Mouse (Mus musculus) right cerebral cortex, adult 2 months (tissue): ENCODE data around the gene 1700001L19Rik.

Experiments
- DNase-seq, 2 experiments: peaks; one replicate each; pipeline ENCODE4 v3.0.0; 2021 to 2022; ENCODE audit warnings: low spot score in 2 of 2

Gene 1700001L19Rik

DNA sequence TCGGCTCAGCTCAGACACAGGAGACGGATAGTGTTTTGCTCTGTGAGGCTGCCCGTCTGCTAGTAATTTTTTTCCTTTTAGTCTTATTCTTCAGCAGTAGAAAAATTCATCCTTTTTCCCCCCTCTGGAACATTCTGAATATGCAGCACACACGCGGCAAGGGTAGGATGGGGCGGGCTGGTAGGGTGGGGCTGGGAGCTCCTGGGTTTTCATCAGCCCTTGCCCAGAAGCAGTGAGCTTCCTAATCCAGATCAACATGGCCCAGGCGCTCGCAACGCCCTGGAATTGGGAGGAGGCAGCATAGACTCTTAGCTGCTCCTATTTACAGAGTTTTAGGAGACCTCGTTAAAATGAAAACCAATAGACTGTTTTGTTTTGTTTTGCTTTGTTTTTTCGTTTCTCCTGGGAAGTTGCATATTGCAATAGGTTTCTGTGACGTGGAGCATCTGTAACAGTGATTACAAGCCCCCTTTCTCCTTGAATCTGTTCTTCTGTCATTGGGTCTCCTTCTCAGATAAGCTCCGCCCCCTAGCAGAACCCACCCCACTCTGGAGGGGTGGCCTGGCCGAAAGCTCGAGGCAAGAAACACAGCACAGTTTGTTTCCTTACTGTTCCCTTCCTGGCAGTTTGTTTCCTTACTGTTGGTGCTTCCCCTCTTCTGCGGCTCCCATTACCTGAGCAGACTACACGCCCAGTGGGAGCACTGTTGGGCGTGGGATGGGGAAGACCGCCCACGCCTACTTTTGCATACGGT lies 10.6 kb downstream of the 1700001L19Rik start:
- DNase-seq = no peak

GRCm38 (mm10) chr13:68622792-68623191 lies 25.6 kb downstream of the 1700001L19Rik start:
- DNase-seq = peak in 1 of 2 experiments; percentile 32

DNA sequence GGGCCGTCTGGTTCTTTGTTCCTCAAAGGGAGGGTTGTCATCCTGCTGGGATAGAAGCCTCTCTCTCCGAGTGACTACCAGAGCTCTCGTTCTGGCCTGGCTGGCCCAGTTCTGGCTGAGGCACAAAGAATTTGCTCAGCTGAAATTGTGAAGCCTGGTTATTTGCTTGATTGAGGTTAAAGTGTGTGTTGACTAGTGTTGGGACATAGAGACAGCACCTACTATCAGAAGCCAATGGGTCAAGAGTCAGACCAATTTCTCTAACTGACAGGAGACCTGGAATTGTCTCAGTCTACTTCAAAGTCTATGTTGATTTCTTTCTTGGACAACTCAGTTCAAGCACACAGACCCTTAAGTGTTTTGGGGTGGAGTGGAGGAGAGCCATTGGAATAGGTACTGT lies 29.8 kb downstream of the 1700001L19Rik start:
- no peak for DNase-seq

- no peak for DNase-seq
These were observed 45.6 kb downstream of the 1700001L19Rik start for GRCm38 (mm10) chr13:68642786-68643185.
